Mouse (Mus musculus): ENCODE data around the gene St13. TPM values are rescaled to one million over a fixed set of nuclear protein-coding genes. Genes with fewer than 3 reads are reported as not detected.

Gene St13
- total RNA-seq, 2 experiments from 2014 or later = 71.5 to 86.1 TPM

DNA sequence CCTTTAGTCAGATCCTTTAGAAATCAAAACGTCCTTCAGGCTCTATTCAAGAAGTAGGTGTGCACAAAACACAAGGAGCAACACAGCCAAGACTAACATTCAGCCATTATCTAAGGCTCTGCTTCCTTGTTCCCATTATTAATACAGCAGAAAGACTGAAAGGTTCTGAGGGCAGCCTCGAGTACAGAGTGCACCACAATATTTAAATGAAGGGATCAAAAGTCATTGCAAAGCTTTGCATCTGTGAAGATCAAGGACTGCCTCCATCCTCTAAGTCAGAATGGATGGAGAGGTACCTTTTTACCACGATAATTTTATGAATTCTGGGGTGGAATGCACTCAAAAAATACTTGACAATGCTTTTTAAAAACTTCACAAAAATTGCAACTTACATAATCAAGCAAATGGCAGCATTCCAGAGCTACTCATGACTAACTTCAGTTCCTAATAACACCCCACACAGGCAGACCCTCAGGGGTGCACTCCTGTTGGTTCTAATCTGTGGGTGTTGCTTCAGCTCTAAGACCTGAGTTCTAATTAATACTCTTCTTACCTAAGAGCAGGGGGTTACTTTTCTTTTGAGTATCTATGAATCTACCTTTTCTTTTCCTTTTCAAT lies 69.0 kb downstream of the St13 start:
- intact Hi-C loops (cut with DNase I) = no loop called here
- DNase-seq = no peak

DNA sequence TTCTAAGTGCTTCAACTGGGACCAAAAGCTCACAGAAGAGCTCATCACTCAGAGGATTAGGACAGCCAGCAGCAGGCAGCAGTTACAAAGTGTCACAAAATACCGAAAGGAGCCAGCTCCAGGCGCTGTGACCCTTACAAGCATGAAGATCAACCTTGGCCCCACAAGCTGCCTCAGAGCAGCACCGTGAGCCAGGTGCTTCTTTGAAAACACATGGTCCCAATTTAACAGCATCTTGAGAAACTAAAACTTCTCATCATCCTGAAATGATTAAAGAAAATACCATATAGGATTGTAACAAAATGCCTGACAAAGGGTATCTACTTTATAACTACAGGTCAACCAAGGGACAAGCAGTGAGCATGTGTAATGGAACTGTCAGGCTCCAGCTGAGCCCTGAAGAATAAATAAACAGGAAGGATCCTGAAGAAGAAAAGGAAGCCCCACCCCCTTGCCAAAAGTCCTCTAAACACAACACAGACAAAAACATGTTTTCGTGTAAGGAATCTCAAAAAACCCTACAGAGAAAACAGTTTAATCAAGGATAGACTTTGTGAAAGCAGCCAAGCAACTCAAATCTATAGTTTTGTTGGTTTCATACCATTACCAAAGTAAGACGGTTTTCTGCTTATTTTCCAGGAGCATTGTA lies 70.0 kb downstream of the St13 start:
- DNase-seq = no peak
- intact Hi-C loops (cut with DNase I) = no loop called here

DNA sequence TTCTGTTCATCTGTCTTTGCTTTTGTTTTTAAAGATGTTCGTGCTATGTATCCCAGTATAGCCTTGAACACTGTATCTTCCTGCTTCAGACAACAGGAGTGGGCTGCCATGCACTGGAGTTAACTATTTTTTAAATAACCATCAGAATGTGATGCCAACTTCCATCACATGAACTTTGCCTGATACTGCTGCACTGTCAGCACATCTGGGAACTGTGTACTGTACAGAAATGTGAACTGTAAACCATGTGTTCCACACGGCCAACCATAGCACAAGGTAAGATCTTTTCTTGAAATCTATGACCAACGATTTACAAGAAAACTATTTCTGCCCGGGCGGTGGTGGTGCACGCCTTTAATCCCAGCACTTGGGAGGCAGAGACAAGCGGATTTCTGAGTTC lies 72.4 kb downstream of the St13 start:
- intact Hi-C loops (cut with DNase I) = no loop called here
- DNase-seq = no peak

DNA sequence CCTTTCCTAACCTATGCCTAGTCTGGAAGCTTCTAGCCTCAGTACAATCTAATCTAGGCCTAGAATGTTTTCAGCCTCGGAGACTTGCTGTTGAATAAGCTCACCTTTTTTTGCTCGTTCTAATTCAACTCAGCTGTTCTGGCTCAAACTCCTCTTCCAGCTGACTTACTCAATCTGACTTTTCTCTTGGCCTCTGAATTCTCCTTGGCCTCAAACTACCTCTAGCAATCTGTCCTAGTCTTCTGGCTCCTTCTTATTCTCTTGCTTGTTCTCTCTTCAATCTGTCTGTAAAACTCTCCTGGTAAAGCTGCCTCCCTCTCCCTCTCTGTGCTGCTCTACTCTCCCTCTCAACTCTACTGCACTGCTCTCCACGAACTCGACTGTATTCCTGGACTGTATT lies 74.9 kb downstream of the St13 start:
- no peak for DNase-seq
- intact Hi-C loops (cut with DNase I) = no loop called here

DNA sequence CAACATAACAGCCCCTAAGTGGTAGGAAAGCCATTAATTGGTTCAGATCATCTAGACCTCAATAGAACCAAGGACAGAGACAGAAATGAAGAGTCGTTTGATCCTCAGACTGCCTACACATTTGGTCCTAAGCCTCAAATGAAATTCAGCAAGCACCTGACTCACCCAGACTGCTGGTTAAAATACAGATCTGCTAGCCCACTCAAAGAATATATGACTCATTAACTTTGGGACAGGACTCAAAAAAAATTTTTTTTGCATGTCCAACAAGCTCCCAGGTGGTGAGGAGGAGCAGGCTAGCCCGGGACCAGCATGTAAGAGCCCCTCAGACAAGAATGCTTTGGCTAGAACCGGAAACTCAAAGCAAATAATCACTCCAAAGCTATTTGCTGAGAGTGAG lies 79.7 kb downstream of the St13 start:
- intact Hi-C loops (cut with DNase I) = no loop called here
- no peak for DNase-seq

DNA sequence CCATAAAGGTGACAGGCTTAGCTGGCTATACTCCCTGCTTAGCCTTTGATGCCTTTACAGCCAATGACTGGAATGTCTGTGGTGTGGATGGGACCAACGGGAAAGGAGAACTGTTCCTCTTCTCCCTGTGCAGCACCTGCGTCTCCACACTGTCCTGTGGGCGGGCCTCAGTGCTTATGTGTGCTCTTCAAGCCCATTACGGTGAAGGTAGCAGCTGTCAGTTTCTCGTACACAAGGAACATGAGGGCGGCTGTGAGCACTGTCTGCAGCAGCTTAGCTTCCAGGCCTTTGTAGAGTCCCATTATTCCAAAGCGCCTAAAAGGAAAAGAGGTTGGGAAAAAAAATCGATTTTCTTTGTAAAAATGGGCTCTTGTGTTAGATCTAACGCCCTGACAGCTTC lies 80.4 kb downstream of the St13 start:
- intact Hi-C loops (cut with DNase I) = no loop called here

DNA sequence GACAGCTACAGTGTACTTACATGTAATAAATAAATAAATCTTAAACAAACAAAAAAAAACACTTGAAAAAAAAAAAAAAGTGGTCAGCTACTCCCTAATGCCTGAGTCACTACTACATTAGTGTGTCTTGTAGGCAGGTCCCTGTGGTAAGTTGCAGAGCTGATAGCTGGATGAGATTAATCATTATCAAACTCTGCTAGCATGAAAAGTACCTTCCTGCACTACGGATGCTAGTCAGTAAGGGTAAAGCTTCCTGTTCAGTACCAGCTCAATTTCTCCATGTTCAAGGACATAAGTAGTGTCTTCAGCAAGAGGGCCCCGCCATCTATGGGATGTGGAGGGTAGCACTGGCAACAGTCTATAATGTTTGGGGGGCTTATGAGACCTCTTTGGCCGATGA lies 85.9 kb downstream of the St13 start:
- intact Hi-C loops (cut with DNase I) = no loop called here
- no peak for DNase-seq

More for the DNA sequence above, 80.4 kb downstream of the St13 start:
- DNase-seq = no peak

Other genes with a start within 250 kb of the St13 start
- 10 to 100 TPM; 12.3 to 13.9 TPM for gene Mrtfa, start 209.3 kb downstream of the St13 start, total RNA-seq (2021)
- gene Mchr1, start 164.6 kb downstream of the St13 start, total RNA-seq (2021) = not detected
- 10 to 100 TPM; 24.3 to 26.5 TPM for gene Slc25a17, start 39.3 kb downstream of the St13 start, total RNA-seq (2021)
- gene Xpnpep3, start 61 bp upstream of the St13 start, total RNA-seq (2021) = 10 to 100 TPM; 12.5 to 13.4 TPM
- not detected for gene Dnajb7, start 8.2 kb upstream of the St13 start, total RNA-seq (2021)
- 100 to 1,000 TPM; 120 to 130 TPM for gene Rbx1, start 66.2 kb upstream of the St13 start, total RNA-seq (2021)
- 10 to 100 TPM; 54.6 to 57.1 TPM for gene Ep300, start 185.3 kb upstream of the St13 start, total RNA-seq (2021)